Mouse (Mus musculus): ENCODE data around the gene Cox6b1.

Cox6b1 gene

DNA sequence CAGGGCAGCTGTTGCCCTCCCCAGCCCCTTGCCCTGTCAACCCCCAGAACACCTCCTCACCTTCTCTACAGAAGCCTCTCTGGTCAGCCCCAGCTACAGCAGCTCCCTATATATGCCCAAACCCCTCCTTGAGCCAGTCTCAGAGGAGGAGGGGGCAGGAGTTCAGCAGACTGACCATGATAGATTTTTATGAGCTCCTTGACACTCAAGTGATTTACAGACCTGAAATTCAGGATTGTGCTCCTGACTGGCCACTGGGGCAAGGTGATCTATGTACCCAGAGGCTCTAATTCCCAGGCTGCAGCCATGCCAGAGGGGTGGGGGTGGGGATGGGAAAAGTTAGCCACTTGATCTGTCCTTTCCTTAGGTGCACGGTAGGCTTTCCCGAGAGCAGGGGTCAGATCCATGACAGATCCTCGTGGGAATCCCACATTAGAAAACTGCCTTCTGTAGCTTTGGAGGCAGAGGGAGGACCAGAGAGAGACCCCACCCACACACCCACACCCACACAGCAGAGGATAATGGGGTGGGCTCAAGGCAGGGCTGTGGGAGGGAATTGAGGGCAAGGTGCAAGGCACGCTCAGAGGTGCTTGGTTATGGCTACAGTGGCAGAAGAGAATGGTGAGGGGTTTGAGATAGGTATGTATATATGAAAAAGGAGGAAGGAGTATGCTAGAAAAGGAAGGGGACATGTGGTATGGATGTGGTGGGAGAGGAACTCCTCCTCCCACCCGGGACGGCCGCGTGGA, 13.1 kb downstream of the Cox6b1 start, which contains the start of gene Upk1a:
TSS of gene Upk1a (minus strand) at position 194 of the 749 bp plus-strand sequence.
- in situ Hi-C loops (cut with MboI; ENCODE audit: low sequenced_read_pairs), result no loop called here

DNA sequence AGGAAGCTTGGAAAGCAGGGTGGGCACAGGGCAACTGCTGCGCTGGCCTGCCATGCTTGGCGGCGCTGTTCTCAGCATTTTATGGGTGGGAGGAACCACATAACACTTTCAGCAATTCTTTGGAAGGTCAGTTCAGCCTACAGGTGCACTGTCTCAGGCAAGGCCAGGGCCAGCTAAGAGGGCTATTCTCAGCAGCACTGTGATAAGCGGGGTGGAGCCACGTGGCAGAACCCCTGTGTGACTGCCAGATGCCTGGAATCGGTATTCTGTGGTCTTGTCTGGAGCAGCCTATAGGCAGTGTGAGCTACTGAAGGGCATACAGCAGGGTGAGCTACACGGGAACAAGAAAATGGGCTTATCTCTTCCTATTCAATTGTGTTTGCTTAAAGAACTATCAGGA, 15.9 kb downstream of the Cox6b1 start:
- in situ Hi-C loops (cut with MboI; ENCODE audit: low sequenced_read_pairs), result no loop called here

DNA sequence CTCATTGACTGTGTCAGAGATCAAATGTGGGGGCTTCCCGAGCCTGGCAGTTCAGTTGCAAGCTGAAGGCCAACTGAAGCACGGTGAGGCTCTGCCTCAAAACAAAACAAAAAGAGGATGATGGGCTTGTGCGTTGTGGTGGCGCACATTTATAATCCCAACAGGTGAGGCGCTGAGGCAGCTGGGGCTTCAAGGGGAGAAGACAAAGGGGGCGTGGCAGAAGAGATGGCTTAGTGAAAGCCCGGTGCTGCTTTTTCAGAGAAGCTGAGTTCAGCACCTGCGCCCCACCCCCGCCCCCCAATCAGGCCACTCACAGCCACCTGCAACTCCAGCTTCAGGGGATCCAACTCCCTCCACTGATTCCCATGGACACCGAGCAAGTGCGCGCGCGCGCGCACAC, 17.5 kb downstream of the Cox6b1 start:
- in situ Hi-C loops (cut with MboI; ENCODE audit: low sequenced_read_pairs), result no loop called here

DNA sequence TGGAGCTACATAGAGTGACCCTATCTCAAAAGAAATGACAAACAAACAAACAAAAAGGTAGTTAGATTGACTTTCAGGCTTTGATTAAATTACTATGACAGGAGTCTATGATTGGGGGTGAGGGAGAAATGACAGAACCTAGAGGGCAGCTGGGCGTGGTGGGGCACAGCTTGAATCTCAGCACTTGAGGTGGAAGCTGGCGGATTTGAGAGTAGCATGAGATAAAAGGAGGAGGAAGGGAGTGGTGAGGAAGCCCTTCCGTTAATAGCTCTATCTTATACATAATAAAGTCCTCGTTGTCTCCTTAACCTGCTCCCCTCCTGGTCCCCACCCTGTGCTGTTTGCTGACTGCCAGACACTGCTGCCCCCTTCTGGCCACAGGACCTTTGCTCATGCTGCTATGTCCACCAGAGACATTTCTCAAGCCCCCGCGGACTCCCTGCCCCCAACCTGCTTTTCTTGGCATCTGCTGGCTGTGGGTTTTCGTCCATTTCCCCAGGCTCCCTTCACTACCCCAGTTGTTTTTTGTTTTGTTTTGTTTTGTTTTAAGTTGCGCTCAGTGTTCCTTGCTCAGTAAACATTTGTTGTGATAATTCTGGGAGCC, 18.1 kb downstream of the Cox6b1 start:
- in situ Hi-C loops (cut with MboI; ENCODE audit: low sequenced_read_pairs), result no loop called here

DNA sequence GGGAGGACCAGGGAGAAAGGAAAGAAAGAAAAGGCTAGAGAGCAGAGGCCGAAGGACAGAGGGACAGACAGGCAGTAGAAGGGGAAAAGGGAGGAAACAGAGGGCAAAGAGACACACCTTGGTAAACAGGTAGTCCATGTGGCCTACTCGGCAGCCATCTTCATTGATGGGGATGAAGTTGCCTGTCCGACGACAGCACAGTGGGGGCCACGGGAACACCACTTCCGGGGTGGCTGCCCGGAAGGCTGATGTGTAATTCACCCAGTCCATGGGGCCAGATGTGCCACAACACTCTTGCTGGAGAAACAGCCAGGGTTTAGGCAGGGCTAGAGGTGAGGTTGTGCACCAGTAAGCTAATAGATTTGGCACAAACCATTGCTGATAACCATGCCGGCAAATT, 21.0 kb downstream of the Cox6b1 start:
- in situ Hi-C loops (cut with MboI; ENCODE audit: low sequenced_read_pairs), result no loop called here

DNA sequence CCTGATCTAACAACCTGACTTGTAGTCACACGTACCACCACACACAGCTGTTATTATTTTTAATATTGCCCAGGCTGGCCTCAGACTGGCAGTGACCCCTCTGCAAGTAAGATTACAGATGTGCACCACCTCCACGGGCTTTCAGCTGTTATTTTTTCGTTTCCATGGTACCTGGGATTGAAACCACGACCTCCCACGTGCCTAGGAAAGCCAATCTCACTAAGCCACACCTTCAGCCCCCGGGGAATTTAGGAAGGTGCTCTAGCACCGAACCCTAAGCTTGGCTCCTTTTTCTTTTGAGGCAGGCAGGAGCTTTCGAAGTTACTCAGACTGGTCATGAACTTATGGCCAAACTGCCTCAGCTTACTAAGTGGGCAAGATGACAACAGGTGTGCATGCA, 21.5 kb downstream of the Cox6b1 start:
- in situ Hi-C loops (cut with MboI; ENCODE audit: low sequenced_read_pairs), result no loop called here

DNA sequence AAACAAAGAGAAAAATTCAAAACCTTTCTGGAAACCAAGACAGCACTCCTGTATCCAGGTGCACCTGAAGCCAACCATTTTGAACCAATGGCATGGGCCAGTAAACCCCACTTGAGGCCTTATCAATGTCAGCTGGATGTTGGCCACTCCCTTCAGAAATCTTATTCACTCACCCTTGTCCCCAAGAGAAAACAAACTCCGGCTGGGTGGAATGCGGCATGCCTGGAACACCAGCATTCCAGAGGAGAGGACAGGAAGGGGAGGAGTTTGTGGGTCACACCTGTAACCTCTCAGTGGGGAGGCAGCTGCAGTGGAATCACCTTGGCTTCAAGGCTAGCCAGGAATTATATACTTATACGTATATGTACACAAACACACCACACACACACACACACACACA, 23.4 kb downstream of the Cox6b1 start:
- in situ Hi-C loops (cut with MboI; ENCODE audit: low sequenced_read_pairs), result no loop called here

DNA sequence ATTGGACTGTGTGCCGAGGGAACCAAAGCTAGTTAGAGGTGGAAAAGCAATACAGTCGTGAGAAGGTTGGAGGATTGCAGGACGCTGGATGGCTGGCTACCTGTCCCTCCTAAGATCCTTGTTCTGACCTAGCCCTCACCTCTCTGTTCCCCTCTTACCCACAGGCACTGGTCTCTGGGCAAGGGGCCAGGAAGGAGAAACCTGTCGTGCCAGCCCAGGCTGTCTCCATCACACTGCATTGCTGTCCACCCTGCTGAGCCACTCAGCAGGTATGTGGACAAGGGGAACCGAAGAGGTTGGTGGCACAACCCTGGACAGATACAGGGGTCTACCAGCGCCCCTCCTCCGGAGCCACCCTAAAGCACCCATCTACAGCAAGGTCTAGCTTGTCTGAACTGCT, 25.3 kb downstream of the Cox6b1 start:
- in situ Hi-C loops (cut with MboI; ENCODE audit: low sequenced_read_pairs), result no loop called here

DNA sequence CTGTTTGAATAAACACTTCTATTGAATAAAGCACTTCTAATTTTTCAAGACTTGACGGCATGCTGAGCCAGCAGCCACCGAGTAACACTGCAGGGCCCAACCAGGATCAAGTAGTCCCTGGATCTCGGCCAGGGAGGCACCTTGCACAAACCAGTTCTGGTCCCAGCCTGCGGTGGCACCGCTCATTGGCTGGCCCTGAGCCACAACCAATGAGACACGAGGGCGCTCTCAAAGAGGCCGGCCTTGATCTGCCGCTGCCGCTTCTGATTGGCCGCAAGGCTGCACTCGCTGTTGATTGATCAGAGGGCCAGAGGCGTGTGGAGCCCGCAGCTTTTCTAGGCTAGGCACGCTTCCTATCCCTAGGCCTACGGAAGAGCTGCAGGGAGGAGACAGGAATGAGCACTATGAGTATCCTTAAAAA, 26.0 kb downstream of the Cox6b1 start:
- in situ Hi-C loops (cut with MboI; ENCODE audit: low sequenced_read_pairs), result no loop called here

DNA sequence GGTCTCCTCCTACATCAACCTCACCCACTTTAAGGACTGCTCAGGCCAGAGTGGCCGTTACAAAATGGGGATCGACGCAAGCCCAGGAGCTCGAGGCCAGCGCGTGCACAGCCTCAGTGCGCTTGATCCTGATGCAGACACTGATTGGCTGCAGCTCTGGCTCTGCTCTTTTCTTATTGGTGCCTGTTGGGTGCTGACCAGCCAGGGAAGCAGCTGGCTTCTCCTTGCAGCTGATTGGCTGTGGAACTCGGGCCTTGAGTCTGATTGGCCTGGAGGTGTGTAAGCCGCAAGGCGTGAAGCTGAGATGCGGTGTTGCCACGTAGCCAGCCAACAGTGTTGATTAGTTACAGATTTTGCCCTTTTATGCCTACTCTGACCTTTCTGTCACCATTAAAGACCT, 27.2 kb downstream of the Cox6b1 start, which contains the start of gene Zbtb32:
TSS of gene Zbtb32 (minus strand) at position 124 of the 400 bp plus-strand sequence.
- in situ Hi-C loops (cut with MboI; ENCODE audit: low sequenced_read_pairs), result no loop called here

DNA sequence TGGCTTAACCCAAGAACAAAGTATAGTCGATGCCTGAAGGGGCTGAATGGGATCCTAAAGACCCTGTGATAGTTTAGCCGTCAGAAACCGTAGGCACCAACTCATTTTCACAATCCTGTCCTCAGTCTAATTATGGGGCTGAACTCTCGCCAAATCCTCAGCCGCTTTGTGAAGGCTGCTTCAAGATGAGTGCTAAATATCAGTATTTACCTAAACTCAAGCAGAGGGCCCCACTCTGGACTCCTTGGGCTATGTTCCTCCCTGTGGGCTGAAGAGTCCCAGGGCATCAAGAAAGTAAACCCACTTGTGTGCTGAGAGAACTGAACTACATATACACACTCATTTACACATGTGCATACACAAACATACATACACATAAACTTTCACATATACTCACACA, 29.1 kb downstream of the Cox6b1 start:
- in situ Hi-C loops (cut with MboI; ENCODE audit: low sequenced_read_pairs), result no loop called here

DNA sequence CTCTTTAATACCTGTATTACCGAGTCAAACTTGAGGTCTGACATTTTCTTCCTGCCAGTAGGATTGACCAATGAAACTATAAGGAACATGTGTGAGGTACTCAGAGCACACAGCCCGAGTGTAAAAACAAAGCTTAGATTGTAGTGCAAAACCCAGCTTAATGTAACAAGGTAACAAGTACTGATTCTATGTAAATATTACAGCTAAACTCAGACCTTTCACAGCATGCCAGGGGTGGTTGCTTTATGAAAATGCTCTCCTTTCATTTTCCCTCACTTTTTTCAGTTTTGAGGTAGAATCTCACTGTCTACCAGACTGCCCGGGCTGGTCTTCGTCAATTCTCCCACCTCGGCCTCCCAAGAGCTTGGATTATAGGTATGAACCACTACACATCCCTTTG, 29.9 kb downstream of the Cox6b1 start:
- in situ Hi-C loops (cut with MboI; ENCODE audit: low sequenced_read_pairs), result no loop called here

DNA sequence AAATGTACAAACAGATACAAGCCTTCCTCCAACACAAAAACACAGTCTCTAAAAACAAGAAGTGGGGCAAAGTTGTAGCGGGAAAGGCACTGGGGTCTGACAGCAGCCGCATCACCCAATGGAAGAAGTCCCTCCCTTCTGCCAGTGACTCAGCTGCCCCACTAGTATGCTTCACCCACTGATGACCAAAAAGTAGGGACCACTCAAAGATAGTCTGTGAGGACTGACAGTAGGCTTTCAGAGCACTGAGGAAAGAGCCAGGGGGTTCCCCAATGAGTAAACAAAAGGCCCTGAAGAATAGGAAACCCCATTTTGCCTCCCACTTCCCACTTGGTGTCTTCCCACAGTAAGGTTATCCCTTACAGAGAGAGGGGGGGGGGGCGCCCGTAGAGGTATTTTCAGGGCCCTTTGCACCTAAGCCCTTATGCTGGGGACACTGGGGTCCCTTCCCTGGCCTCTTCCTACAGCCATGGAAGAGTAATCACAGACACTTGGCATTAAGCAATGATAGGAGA, 31.4 kb downstream of the Cox6b1 start:
- in situ Hi-C loops (cut with MboI; ENCODE audit: low sequenced_read_pairs), result no loop called here

DNA sequence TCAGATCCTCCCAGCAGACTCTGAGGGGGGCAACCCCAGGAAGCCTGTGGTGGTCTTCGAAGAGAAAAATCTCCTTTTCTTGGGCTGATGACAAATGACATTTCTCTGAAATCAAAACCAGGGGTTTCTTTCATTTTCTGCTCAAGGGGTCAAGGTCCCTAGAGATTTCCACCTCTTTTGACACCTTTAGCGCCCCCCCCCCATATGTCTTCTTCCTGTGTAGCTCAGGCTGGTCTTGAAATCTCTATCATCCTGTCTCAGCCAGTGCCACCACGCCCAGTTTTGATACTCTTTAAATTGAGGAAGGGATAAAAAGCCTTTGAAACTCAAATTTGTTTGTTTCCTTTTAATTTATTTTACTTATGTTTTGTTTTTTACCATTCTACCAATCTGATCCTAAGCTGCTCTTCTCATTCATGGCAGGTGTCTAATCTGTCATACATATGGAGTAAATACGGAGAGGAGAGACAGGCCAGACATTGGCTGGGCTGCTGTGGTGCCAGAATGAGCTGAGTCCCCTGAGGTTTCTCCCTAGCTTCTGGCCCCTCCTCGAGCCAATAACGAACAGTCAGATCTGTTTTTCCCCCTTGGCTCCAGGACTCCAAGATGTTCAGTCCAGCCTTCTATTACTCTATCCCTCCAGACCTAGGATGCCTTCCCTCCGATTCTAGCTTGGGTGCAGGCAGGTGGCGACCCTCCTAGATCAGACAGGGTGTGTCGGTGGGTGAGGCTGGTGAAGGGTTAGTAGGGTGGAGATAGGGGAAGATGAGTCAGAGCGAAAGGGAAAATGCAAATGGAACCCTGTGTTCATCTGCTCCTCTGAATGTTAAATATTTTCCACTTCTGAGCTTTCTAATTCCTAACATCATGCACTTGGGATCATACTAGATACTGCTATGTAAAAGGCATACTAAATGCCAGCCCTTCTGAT, 32.1 kb downstream of the Cox6b1 start:
- in situ Hi-C loops (cut with MboI; ENCODE audit: low sequenced_read_pairs), result no loop called here

DNA sequence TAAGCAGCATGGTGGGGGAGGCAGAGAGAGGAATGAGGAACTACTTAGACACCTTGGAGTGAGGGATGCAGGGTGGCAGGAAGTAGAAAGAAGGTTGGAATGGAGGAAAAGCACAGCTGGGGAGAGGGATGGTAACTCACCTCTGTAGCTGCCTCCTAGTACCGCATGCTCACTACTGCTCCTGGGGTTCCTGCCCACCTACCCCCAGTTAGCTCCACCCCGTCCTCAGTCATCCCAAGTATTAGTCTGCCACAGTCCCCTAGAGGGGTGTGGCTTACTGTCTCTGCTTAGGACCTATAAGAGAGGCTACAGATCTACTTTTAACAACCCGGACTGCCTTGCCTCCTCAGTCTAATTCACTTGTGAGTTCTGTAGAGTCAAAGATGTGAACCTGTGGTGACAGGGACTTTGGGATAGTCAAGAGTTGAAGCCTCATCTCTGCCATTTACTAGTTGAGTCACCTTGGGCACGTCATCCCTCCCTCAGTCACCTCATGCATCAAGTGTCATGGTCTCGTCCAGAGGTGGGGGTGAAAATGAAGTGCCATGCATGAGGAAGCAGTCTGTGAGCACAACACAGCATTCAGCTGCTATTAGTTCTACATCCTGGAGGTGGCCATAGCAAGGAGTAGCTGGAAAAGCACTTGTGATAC, 33.1 kb downstream of the Cox6b1 start:
- in situ Hi-C loops (cut with MboI; ENCODE audit: low sequenced_read_pairs), result no loop called here

DNA sequence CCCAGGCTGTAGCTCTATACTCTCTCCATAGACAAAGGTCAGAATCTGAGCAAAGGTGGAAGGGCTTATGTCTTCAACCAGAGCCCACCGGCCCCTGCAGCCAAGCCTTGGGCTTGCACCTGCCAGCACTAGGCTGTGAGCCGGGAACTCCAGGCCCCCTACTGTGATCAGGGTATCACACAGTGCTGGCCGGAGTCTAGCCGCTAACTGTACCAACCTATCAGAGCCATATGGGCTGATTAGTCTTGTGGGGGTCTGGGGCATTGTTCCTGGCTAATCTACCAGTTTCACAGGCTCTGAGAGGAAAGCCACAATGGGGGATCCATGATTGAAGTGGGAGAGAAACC, 34.4 kb downstream of the Cox6b1 start:
- in situ Hi-C loops (cut with MboI; ENCODE audit: low sequenced_read_pairs), result no loop called here

DNA sequence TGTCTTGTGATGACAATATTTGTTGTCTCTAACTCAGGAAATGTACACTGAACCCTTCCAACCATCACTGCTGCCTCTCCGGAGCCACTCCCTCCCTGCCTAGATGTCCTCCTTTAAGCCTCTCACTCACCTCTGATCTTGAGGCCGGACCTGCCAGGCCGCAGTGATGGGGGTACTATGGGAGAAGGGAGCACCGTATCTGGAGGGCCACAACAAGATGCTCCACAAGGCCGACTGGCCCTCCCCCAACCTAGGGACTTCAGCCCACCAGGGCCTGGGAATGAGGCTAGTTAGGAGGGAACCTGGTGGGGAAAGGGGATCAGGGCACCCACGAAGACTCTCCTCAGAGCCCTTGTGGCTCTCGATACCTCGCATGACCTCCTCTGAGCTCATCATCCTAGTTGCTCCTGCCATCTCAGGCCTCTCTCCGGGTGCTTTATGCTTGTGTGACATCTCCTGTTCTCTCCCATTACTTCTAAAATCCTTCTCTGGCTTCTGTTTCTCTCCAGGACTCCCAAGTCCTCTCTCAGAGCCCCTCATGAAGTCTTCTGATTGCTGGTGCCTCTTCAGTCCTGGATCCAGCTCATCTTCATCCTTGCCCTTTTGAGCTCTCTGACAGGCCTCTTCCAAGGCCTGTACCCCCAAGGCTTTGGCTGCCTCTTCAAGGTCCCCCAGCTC, 34.9 kb downstream of the Cox6b1 start:
- in situ Hi-C loops (cut with MboI; ENCODE audit: low sequenced_read_pairs), result no loop called here

DNA sequence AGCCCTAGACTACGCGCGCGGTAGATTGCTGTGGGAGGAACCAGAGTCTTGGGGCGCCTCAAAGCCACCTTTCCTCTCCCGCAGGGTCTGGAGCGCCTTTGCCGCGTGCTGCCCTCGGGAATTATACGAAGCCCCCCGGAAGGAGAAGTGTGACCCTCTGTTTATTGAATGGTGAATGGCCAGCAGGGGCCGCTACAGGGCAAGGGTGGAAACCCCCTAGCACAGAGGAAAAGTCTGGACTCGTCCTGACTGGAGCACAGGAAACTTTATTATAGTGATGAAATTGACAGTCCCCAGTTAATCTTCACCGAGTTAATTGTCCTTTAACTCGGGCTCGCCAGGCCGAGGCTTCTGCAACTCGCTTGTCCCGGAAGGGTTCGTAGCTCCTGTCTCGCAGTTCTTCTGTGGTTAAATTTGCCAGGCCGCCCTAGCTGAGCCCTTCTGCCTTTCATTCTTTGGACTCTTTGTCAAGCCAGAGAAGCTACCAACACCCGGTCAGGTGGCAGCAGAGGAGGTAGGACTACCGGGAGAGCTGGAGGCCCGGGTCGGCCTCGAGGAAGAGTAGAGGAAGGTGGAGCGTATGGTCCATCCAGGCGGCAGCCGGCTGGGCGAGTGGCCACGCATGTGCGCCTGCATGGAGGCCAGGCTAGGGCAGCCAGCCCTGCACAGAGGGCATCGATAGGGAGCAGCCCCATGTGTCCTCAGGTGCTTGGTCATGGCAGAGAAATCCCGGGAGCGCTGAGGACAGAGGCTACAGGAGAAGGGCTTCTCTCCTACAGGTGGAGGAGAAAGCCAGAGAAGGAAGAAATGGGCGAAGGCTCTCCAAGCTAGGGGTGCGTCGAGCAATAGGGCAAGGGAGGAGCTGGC, 36.3 kb downstream of the Cox6b1 start:
- in situ Hi-C loops (cut with MboI; ENCODE audit: low sequenced_read_pairs), result no loop called here

DNA sequence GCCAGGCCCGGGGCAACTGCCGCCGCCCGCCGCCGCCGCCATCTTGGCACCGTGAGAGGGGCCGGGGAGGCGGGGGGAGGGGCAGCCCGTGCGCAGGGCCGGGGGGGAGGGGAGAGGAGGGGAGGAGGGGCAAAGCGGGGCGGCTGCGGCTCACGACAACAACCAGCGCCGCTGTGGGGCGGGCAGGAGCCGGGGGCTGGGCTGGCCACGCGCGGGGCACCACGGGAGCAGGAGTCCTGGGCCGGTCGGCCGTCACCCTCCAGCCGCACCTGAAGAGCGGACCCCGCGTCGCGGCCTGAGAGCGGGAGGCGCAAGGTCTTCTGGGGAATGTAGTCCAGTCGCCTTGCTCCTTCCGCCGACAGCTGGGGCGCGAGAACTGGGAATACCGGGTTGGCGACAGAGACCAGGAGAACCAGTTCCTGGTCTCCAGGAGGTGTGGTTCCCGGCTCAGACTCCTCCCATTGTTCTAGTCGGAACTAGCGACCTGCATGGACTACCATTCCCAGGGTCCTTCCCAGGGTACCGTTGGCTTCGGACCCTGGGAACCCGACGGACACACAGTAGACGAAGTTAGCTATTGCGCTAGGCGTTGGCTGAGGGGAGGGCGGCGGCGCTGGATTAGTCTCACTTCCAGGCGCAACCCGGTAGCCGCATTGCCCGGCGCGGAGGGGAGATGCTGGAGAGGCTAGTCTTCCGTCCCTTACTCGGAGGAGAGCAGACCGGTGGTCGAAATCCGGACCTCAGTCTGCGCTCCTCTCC, 37.1 kb downstream of the Cox6b1 start, which contains the start of gene Kmt2b:
TSS of gene Kmt2b (minus strand) at position 51 of the 759 bp plus-strand sequence.
- in situ Hi-C loops (cut with MboI; ENCODE audit: low sequenced_read_pairs), result no loop called here

All from CH12F3 (cell line).